Mouse (Mus musculus): ENCODE data around the gene Atp8b4. TPM values are rescaled to one million over a fixed set of nuclear protein-coding genes. Genes with fewer than 3 reads are reported as not detected.

Atp8b4 gene
- polyA plus RNA-seq (2014; fragmentation: Nextera tagmentation; extraction: Ambion mirVana) = 0.13 TPM in 1 of 2 replicates, not detected in the other

DNA sequence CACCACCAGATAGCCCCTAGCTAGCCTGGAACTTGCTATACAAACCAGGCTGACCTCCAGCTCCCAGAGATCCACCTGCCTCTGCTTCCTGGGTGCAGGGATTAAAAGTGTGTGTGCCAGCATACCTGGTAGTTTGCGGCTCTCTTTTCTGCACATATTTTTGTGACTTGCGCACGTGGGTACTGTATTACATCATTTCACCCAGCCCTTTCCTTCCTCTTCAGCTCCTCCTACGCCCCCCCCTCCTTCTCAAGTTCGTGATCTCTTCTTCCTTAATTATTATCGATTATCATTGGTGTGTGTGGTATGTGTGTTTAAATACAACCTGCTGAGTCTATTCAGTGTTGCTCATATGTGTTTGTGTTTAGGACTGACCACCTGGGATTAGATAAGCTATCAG lies at the start of gene Atp8b4:
TSS of gene Atp8b4 (minus strand) at position 154 of the 400 bp plus-strand sequence.
- Histone ChIP-seq H3K4me3 (replicated peaks; ENCODE audit: low read depth, low read length) (no peak within 1 kb of the TSS), H3K4me1 (ENCODE audit: control insufficient read depth, insufficient read depth, low read length) (no peaks in the 10 kb centered on the region), H3K9me3 (ENCODE audit: control insufficient read depth, low read length) (no peaks in the 10 kb centered on the region), H3K36me3 (ENCODE audit: control insufficient read depth, insufficient read depth, low read length) (no peaks in the 10 kb centered on the region), H3K27ac (replicated peaks; ENCODE audit: low read depth, low read length) (no peak within 1 kb of the TSS), H3K9ac (replicated peaks; ENCODE audit: low read length) (no peak within 1 kb of the TSS), H3K27me3 (ENCODE audit: control insufficient read depth, insufficient read depth, low read length) (no peaks in the 10 kb centered on the region), H3K4me2 (ENCODE audit: low read length) (no peak within 1 kb of the TSS)
- WGBS = 94% methylated on average over 6 of the region's 6 CpGs
- ATAC-seq (ENCODE audit: low FRiP score, low TSS enrichment) = no peak
- no peak for DNase-seq

DNA sequence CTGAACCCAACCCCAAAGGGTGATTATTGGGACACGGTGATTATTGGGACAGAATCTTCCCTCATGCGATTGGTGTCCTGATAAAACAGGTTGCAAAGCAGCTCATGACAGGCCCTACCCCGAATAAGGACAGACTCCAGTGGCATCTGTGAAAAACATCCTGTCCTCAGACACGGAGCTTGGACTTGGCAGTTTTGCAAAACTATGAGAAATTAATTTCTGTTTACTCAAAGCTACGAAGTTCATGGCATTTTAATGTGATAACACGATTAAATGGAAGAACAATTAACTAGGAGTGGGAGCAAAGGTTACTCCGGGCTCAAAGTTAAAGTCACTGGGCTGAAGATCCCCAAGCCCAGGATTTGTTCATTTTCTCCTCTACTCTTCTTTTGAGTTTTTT lies 49.2 kb upstream of the Atp8b4 start:
- Histone ChIP-seq H3K9me3 (ENCODE audit: control insufficient read depth, low read length) (no peaks in the 10 kb centered on the region), H3K36me3 (ENCODE audit: control insufficient read depth, insufficient read depth, low read length) (no peaks in the 10 kb centered on the region), H3K4me2 (ENCODE audit: low read length) (no peak overlapping the region), H3K27me3 (ENCODE audit: control insufficient read depth, insufficient read depth, low read length) (peaks cover 20% of the 10 kb centered on the region), H3K4me1 (ENCODE audit: control insufficient read depth, insufficient read depth, low read length) (no peaks in the 10 kb centered on the region), H3K4me3 (replicated peaks; ENCODE audit: low read depth, low read length) (no peak overlapping the region), H3K9ac (replicated peaks; ENCODE audit: low read length) (no peak overlapping the region), H3K27ac (replicated peaks; ENCODE audit: low read depth, low read length) (no peak overlapping the region)
- ATAC-seq (ENCODE audit: low FRiP score, low TSS enrichment) = no peak
- WGBS = 88% methylated on average over 7 of the region's 7 CpGs
- DNase-seq = no peak

DNA sequence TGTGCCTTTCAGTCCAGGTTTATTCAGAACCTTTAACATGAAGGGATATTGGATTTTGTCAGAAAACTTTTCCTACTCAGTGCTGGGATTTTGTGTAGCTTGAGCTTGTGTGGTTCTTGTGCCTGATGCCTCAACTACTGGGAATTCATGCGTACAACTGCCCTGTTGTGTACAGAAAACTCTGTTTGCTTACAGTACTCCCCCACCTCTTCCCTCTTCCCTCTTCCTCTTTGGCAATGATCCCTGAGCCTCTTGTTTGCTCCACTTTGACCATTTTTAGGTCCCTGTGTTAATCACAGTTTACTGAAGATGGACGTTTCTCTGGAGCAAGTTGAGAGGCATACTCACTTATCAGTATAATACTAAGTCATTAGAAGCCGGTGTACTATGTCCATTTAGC lies 45.9 kb upstream of the Atp8b4 start:
- no peak overlapping the region for H3K4me3 ChIP-seq (replicated peaks; ENCODE audit: low read depth, low read length)
- DNase-seq (no peak), ATAC-seq (ENCODE audit: low FRiP score, low TSS enrichment) (no peak)
- no peaks in the 10 kb centered on the region for H3K36me3 ChIP-seq (ENCODE audit: control insufficient read depth, insufficient read depth, low read length)
- no peaks in the 10 kb centered on the region for H3K4me1 ChIP-seq (ENCODE audit: control insufficient read depth, insufficient read depth, low read length)
- H3K4me2 ChIP-seq (ENCODE audit: low read length) = no peak overlapping the region
- no peak overlapping the region for H3K9ac ChIP-seq (replicated peaks; ENCODE audit: low read length)
- WGBS = 93% methylated on average over 3 of the region's 3 CpGs
- 0 out of 2 replicates have a peak, but pooled peaks cover 5% of the 10 kb centered on the region for H3K27me3 ChIP-seq (ENCODE audit: control insufficient read depth, insufficient read depth, low read length)
- no peaks in the 10 kb centered on the region for H3K9me3 ChIP-seq (ENCODE audit: control insufficient read depth, low read length)
- no peak overlapping the region for H3K27ac ChIP-seq (replicated peaks; ENCODE audit: low read depth, low read length)

DNA sequence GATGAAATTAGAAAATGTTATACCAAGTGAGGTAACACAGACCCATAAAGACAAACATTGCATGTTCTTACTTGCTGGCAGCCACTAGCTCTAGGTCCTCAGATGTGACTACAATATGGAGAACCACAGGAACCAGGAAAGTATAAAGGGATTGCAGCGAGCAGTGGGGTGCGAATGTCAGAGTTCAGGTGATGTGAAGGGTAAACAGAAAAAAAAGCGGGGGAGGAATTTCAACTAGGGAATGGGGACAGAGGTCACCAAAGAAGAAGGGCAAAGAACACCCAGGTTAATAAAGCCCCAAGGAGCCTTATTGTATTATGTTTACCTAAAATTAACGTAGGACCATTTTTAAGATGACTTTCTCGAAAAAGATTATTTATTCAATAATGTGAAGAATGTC lies 44.8 kb upstream of the Atp8b4 start:
- Histone ChIP-seq H3K27me3 (ENCODE audit: control insufficient read depth, insufficient read depth, low read length) (no peaks in the 10 kb centered on the region), H3K4me1 (ENCODE audit: control insufficient read depth, insufficient read depth, low read length) (no peaks in the 10 kb centered on the region), H3K9me3 (ENCODE audit: control insufficient read depth, low read length) (no peaks in the 10 kb centered on the region), H3K4me2 (ENCODE audit: low read length) (no peak overlapping the region), H3K36me3 (ENCODE audit: control insufficient read depth, insufficient read depth, low read length) (no peaks in the 10 kb centered on the region), H3K4me3 (replicated peaks; ENCODE audit: low read depth, low read length) (no peak overlapping the region), H3K27ac (replicated peaks; ENCODE audit: low read depth, low read length) (no peak overlapping the region), H3K9ac (replicated peaks; ENCODE audit: low read length) (no peak overlapping the region)
- ATAC-seq (ENCODE audit: low FRiP score, low TSS enrichment) = no peak
- 76% methylated on average over 5 of the region's 5 CpGs for WGBS
- no peak for DNase-seq

DNA sequence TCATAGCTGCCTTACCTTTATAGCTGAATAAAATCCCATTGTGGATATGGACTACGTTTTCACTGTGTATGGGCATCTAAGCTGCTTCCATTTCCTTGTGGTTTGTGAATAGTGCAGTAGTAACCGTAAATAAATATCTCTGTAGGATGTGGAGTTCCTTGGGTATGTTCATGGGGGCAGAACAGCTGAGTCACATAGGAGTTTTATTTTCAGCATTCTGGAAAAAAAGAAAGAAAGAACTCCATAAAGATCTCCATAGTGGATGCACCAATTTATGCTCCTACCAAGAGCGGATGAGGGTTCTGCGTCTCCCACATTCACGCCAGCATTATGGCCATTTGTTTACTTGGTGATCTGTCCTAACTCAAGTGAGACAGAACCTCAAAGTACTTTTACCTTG lies 41.7 kb upstream of the Atp8b4 start:
- no peak overlapping the region for H3K27ac ChIP-seq (replicated peaks; ENCODE audit: low read depth, low read length)
- no peak overlapping the region for H3K4me2 ChIP-seq (ENCODE audit: low read length)
- no peak for ATAC-seq (ENCODE audit: low FRiP score, low TSS enrichment)
- H3K36me3 ChIP-seq (ENCODE audit: control insufficient read depth, insufficient read depth, low read length) = no peaks in the 10 kb centered on the region
- DNase-seq = no peak
- WGBS = 91% methylated on average over 5 of the region's 5 CpGs
- no peak overlapping the region for H3K4me3 ChIP-seq (replicated peaks; ENCODE audit: low read depth, low read length)
- H3K9me3 ChIP-seq (ENCODE audit: control insufficient read depth, low read length) = no peaks in the 10 kb centered on the region
- no peaks in the 10 kb centered on the region for H3K4me1 ChIP-seq (ENCODE audit: control insufficient read depth, insufficient read depth, low read length)
- H3K9ac ChIP-seq (replicated peaks; ENCODE audit: low read length) = no peak overlapping the region
- no peaks in the 10 kb centered on the region for H3K27me3 ChIP-seq (ENCODE audit: control insufficient read depth, insufficient read depth, low read length)

DNA sequence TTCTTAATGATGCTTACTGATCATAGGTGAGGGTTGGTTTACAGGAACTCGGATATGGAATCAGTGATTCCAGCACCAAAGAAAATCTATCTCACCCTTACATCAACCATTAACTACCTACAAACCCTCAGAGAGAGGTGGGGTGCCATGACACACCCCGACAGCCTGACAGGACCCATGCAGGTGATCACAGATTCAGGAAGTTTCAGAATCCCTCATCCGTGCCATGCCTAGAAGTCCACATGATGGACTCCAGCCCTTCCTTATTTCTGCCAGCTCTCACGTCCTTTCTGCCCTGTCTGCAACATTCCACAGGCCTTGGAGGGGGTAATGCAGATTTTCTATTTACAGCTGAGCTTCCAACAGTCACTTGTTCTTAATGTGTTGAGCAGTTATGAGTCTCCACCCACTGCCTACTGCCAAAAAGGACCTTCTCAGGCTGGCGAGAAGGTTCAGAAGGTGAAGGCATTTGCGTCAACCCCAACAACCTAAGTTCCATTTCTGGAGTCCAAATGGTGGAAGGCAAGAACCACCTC lies 40.0 kb upstream of the Atp8b4 start:
- H3K27me3 ChIP-seq (ENCODE audit: control insufficient read depth, insufficient read depth, low read length) = no peaks in the 10 kb centered on the region
- H3K4me1 ChIP-seq (ENCODE audit: control insufficient read depth, insufficient read depth, low read length) = no peaks in the 10 kb centered on the region
- no peaks in the 10 kb centered on the region for H3K9me3 ChIP-seq (ENCODE audit: control insufficient read depth, low read length)
- ATAC-seq (ENCODE audit: low FRiP score, low TSS enrichment) (no peak), DNase-seq (no peak)
- no peak overlapping the region for H3K27ac ChIP-seq (replicated peaks; ENCODE audit: low read depth, low read length)
- no peak overlapping the region for H3K9ac ChIP-seq (replicated peaks; ENCODE audit: low read length)
- 88% methylated on average over 6 of the region's 6 CpGs for WGBS
- no peaks in the 10 kb centered on the region for H3K36me3 ChIP-seq (ENCODE audit: control insufficient read depth, insufficient read depth, low read length)
- no peak overlapping the region for H3K4me2 ChIP-seq (ENCODE audit: low read length)
- no peak overlapping the region for H3K4me3 ChIP-seq (replicated peaks; ENCODE audit: low read depth, low read length)

DNA sequence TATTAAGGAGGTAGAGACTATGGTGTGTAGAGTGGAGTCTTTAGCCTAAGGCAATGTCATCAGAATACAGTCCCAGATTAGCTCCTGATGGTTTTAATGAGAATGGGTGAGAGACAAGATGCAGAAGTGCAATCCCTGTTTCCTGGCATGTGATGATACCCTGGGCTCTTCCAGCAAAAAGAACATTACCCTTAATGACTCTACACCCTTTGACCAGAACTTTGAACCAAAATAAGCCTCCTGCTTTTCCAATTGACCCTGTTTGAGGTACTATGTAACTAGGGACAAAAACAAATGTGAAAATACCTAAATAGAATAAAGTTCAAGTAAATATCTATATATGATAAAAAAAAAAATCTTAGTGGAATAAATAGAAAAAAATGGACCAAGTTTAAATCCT lies 37.2 kb upstream of the Atp8b4 start:
- no peaks in the 10 kb centered on the region for H3K36me3 ChIP-seq (ENCODE audit: control insufficient read depth, insufficient read depth, low read length)
- DNase-seq (no peak), ATAC-seq (ENCODE audit: low FRiP score, low TSS enrichment) (no peak)
- no peaks in the 10 kb centered on the region for H3K27me3 ChIP-seq (ENCODE audit: control insufficient read depth, insufficient read depth, low read length)
- no peaks in the 10 kb centered on the region for H3K4me1 ChIP-seq (ENCODE audit: control insufficient read depth, insufficient read depth, low read length)
- no peak overlapping the region for H3K4me3 ChIP-seq (replicated peaks; ENCODE audit: low read depth, low read length)
- H3K9ac ChIP-seq (replicated peaks; ENCODE audit: low read length) = no peak overlapping the region
- no peak overlapping the region for H3K4me2 ChIP-seq (ENCODE audit: low read length)
- no peaks in the 10 kb centered on the region for H3K9me3 ChIP-seq (ENCODE audit: control insufficient read depth, low read length)
- no peak overlapping the region for H3K27ac ChIP-seq (replicated peaks; ENCODE audit: low read depth, low read length)

DNA sequence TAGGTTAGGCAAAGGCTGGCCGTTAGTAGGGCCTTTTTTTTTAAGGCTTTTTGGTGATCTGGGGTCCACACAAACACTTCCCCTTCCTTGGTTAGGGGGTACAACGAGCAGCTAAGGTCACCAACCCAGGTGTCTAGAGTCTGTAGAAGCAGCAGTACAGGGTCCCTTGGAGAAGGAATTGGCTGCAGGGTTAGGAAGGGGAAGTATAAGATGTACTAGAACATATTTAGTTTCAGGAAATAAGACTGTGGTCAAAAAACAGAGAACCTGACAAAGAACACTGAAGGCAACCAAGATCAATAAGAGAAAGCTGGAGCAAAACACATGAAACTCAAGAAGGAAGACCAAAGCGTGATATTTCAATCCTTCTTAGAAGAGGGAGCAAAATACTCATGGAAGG lies 30.1 kb upstream of the Atp8b4 start:
- Histone ChIP-seq H3K36me3 (ENCODE audit: control insufficient read depth, insufficient read depth, low read length) (no peaks in the 10 kb centered on the region), H3K27ac (replicated peaks; ENCODE audit: low read depth, low read length) (no peak overlapping the region), H3K4me1 (ENCODE audit: control insufficient read depth, insufficient read depth, low read length) (no peaks in the 10 kb centered on the region), H3K4me3 (replicated peaks; ENCODE audit: low read depth, low read length) (no peak overlapping the region), H3K27me3 (ENCODE audit: control insufficient read depth, insufficient read depth, low read length) (no peaks in the 10 kb centered on the region), H3K4me2 (ENCODE audit: low read length) (no peak overlapping the region), H3K9me3 (ENCODE audit: control insufficient read depth, low read length) (no peaks in the 10 kb centered on the region), H3K9ac (replicated peaks; ENCODE audit: low read length) (no peak overlapping the region)
- ATAC-seq (ENCODE audit: low FRiP score, low TSS enrichment) = no peak
- DNase-seq = no peak
- 72% methylated on average over 3 of the region's 3 CpGs for WGBS

DNA sequence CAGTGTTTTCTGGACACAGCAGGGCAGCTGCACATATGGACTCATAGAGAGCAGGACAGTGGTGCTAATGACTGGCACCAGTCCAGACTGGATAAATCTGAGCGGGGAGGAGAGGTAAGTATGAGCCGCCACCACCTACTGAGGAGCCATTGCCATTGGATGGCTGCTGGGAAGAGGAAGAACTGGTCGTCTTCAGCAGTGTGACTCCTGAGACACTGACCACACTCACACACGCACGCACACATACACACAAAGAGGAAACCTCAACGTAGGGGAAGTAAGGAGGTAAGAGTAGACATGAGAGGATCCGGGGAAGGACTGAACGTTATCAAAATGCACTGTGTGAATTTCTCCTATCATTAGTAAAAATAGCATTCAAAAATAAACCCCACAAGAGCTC lies 27.0 kb upstream of the Atp8b4 start:
- no peak overlapping the region for H3K4me2 ChIP-seq (ENCODE audit: low read length)
- no peaks in the 10 kb centered on the region for H3K27me3 ChIP-seq (ENCODE audit: control insufficient read depth, insufficient read depth, low read length)
- no peaks in the 10 kb centered on the region for H3K36me3 ChIP-seq (ENCODE audit: control insufficient read depth, insufficient read depth, low read length)
- H3K4me3 ChIP-seq (replicated peaks; ENCODE audit: low read depth, low read length) = no peak overlapping the region
- 94% methylated on average over 8 of the region's 8 CpGs for WGBS
- ATAC-seq (ENCODE audit: low FRiP score, low TSS enrichment) (no peak), DNase-seq (no peak)
- H3K27ac ChIP-seq (replicated peaks; ENCODE audit: low read depth, low read length) = no peak overlapping the region
- H3K9me3 ChIP-seq (ENCODE audit: control insufficient read depth, low read length) = no peaks in the 10 kb centered on the region
- H3K4me1 ChIP-seq (ENCODE audit: control insufficient read depth, insufficient read depth, low read length) = no peaks in the 10 kb centered on the region
- H3K9ac ChIP-seq (replicated peaks; ENCODE audit: low read length) = no peak overlapping the region

Data from midbrain, embryonic 14.5 days (tissue).